Mouse (Mus musculus) cerebellum, adult 2 months (tissue): Measurements from ENCODE around the gene Tmem14c.

Experiments used
- CTCF ChIP-seq: fragments of 200-500 bp; IDR thresholded peaks from 2 replicates; pipeline ENCODE4 v1.5.1; 2011; ENCODE audit warnings: low read depth, mild to moderate bottlenecking, control low read depth, low read length, moderate library complexity, borderline replicate concordance; ENCODE audit not compliant: insufficient read depth
- POLR2A ChIP-seq: fragments of 200-500 bp; IDR thresholded peaks from 2 replicates; pipeline ENCODE4 v1.6.1; 2011; ENCODE audit warnings: low read length, control low read depth, borderline replicate concordance; ENCODE audit not compliant: insufficient read depth

- TF ChIP-seq CTCF (no peak), POLR2A (no peak)
Measured at GRCm38 (mm10) chr13:40971261-40971660, 44.8 kb upstream of the Tmem14c start.
